Mouse (Mus musculus) liver, adult 2 months (tissue): ENCODE measurements around the gene Gabbr1.

Experiments used
- CTCF ChIP-seq: fragments of 200-500 bp; IDR thresholded peaks from 2 replicates; pipeline ENCODE4 v1.5.1; 2011; ENCODE audit warnings: low read depth, low read length, control low read depth
- POLR2A ChIP-seq: fragments of 200-500 bp; IDR thresholded peaks from 2 replicates; pipeline ENCODE4 v1.6.1; 2011; ENCODE audit warnings: low read length, control low read depth; ENCODE audit not compliant: insufficient read depth; ENCODE audit errors: extremely low read depth

GRCm38 (mm10) chr17:37026425-37026824 is 19.3 kb upstream of the Gabbr1 start:
- TF ChIP-seq CTCF (no peak), POLR2A (no peak)
